Mouse (Mus musculus) kidney, postnatal 0 days (tissue): ENCODE results near the gene Ppp1cc. TPM values are rescaled to one million over a fixed set of nuclear protein-coding genes. Genes with fewer than 3 reads are reported as not detected.
A peak's percentile ranks its signal among the peaks of the same experiment; 100 is the strongest.
"Not testable (repeated sequence)": the region's sequence is repeated elsewhere in the genome, so short reads cannot be mapped to it uniquely, and the experiment has no call there.

Experiments
- ATAC-seq: fragments of 200-750 bp; cut with Nextera tagmentation; replicated peaks from 2 replicates; pipeline ENCODE4 v1.8.0; 2017; ENCODE audit warnings: low read depth, moderate number of reproducible peaks, moderate TSS enrichment, moderate library complexity; ENCODE audit not compliant: low FRiP score
- DNase-seq: peaks from one replicate; pipeline ENCODE4 v3.0.0-alpha.2; 2016; ENCODE audit warnings: low spot score
- H3K27ac ChIP-seq: fragments of 300-500 bp; sonication (generic); 2 replicates; pipeline ENCODE4 v1.5.1; 2014; ENCODE audit warnings: mild to moderate bottlenecking
- H3K27me3 ChIP-seq: fragments of 300-500 bp; sonication (generic); 2 replicates; pipeline ENCODE4 v1.6.1; 2014; ENCODE audit warnings: low read length, mixed read lengths; ENCODE audit not compliant: insufficient read depth
- H3K36me3 ChIP-seq: fragments of 300-500 bp; sonication (generic); 2 replicates; pipeline ENCODE4 v1.6.1; 2014; ENCODE audit warnings: low read length, mixed read lengths; ENCODE audit not compliant: insufficient read depth
- H3K4me1 ChIP-seq: fragments of 300-500 bp; sonication (generic); replicated peaks from 2 replicates; pipeline ENCODE4 v1.6.1; 2014; ENCODE audit warnings: antibody characterized with exemption, low read length, mixed read lengths; ENCODE audit not compliant: insufficient read depth
- H3K4me2 ChIP-seq: fragments of 300-500 bp; sonication (generic); 2 replicates; pipeline ENCODE4 v1.6.1; 2014; ENCODE audit warnings: mild to moderate bottlenecking, low read length, moderate library complexity, mixed read lengths
- H3K4me3 ChIP-seq: fragments of 300-500 bp; sonication (generic); replicated peaks from 2 replicates; pipeline ENCODE4 v1.5.1; 2014; ENCODE audit warnings: low read depth, low read length
- H3K9ac ChIP-seq: fragments of 300-500 bp; sonication (generic); 2 replicates; pipeline ENCODE4 v1.6.1; 2014; ENCODE audit warnings: low read depth, low read length
- H3K9me3 ChIP-seq: fragments of 300-500 bp; sonication (generic); replicated peaks from 2 replicates; pipeline ENCODE4 v1.6.1; 2016; ENCODE audit warnings: low read length, inconsistent platforms, mixed read lengths
- CTCF ChIP-seq: IDR thresholded peaks from 2 replicates; pipeline ENCODE4 v1.5.1; 2016; ENCODE audit warnings: antibody characterized with exemption, low read depth, mild to moderate bottlenecking, moderate library complexity
- WGBS: fragments of 180-500 bp; shearing (Covaris S2); extraction: QIAGEN DNeasy Blood & Tissue Kit; methylation state at CpG from one replicate; pipeline ENCODE4 v1.1.7; 2014; 5-methylcytosine and 5-hydroxymethylcytosine counted together
- polyA plus RNA-seq: library from polyadenylated mRNA; unstranded; fragments of >200 nt; fragmentation: Nextera tagmentation; extraction: Ambion mirVana; gene quantifications from 2 replicates; pipeline ENCODE4 v1.2.1, GENCODE M21; 2015

Ppp1cc gene
- polyA plus RNA-seq, 1 experiment from 2014 or later: 220 TPM

DNA sequence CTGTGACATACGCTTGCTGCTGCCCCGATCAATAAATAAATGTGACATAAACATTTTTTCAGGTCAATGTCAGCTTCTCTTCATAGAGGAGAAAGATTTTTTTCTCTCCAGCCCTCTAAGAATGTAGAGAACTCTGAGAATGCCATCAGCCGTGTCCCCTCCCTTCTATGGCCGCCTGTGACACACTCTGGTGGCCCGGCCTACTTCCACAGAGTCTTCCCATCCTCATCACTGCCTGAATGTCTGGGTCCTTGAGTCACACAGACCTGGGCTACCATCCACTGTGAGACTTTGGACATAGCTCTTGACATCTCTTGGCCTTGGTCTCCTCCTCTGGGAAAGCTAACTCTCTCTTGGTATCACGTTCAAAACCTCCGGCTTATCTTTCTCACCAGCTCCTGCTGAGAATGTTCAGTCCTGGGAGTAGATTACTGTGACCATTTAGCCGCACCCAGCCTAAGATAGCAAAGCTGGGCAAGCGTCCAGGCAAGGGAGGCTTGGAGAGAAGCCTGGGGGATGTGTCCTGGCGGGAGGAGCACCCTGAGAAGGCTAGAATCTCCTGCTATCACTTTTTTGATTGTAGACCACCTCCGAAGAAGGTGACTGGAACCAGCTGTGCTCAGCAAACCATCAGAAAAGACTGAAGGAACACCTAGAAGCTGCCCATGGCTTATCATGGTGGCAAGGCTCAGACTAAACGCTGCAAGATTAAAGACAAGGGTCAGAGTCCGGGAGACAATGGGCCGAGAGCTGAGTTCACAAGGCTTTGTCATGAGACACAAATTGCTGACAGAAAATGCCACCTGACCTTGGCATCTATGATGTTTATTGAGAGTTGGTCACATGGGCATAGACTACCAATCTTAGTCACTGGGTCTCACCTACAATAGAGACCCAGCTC is 21.3 kb upstream of the Ppp1cc start:
- ATAC-seq (no peak), DNase-seq (no peak)
- no peak for TF ChIP-seq CTCF
- Histone ChIP-seq H3K4me3 (no peak overlapping the region), H3K9me3 (no peaks in the 10 kb centered on the region), H3K36me3 (no peaks in the 10 kb centered on the region), H3K4me1 (peaks cover 7% of the 10 kb centered on the region; the same call in 1 of the 2 replicates), H3K27ac (no peak overlapping the region), H3K9ac (no peak overlapping the region), H3K27me3 (no peaks in the 10 kb centered on the region), H3K4me2 (no peak overlapping the region)
- WGBS: 63% methylated on average over 14 of the region's 14 CpGs

DNA sequence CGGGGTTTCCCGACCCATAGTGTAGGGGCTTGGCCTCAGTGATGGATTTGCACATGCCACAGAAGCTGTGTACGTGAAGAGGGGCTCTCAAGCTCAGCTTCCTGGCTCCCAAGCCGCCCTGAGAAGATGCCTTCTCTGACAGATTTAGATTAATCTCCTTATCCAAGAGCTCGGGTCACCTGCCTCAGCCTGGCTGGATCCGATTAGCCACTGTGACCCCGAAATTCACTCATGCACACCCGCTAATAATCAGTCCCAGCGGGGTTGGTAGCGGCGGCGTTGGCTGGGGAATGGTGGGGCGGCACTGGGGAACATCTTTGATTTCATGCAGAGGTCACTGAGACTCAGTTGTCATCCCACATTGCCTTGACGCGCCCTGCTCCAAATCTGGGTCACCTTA is 19.2 kb upstream of the Ppp1cc start:
- ATAC-seq (no peak), DNase-seq (no peak)
- Histone ChIP-seq H3K9ac (no peak overlapping the region), H3K4me3 (no peak overlapping the region), H3K27me3 (no peaks in the 10 kb centered on the region), H3K9me3 (no peaks in the 10 kb centered on the region), H3K4me2 (no peak overlapping the region), H3K4me1 (peaks cover 4% of the 10 kb centered on the region; the same call in 1 of the 2 replicates), H3K36me3 (no peaks in the 10 kb centered on the region), H3K27ac (no peak overlapping the region)
- no peak for TF ChIP-seq CTCF
- 69% methylated on average over 15 of the region's 15 CpGs for WGBS

DNA sequence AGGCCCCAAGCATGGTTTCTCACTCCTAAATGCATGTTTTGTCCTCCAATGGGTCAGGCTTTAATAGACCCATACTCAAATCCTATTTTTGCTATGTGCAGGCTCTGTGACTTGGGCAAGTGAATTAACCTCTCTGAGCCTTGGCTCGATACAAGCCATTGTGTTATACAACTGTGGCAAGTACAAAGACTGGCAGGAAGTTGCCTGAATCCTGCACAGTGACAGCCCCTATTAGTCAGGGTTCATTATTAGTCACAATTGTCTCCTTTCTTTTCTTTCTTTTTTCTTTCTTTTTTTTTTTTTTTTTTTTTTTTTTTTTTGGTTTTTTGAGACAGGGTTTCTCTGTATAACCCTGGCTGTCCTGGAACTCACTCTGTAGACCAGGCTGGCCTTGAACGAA is 18.3 kb upstream of the Ppp1cc start:
- H3K27me3 ChIP-seq, H3K9me3 ChIP-seq, H3K4me2 ChIP-seq, H3K4me1 ChIP-seq, H3K36me3 ChIP-seq, H3K27ac ChIP-seq, ATAC-seq, H3K4me3 ChIP-seq, H3K9ac ChIP-seq, DNase-seq: not testable (repeated sequence)
- 84% methylated on average over 2 of the region's 2 CpGs for WGBS

DNA sequence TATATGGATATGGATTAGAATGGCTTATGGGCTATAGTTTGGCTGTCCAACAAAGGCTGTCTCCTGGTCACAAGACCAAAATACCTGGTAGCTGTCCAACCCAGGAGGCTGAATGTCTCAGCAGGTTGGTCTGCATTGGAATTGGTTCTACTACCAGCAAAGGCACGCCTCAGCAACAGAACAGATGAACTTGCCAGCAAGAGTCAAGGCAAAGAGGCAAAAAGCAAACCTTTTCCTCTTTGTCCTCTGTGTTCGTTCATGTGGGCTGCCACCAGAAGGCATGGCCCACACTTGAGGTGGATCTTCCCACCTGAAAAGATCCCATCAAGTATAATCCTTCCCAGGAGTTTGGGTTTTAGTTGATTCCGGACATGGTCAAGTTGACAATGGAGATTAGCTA is 17.4 kb upstream of the Ppp1cc start, which contains the start of gene Ccdc63:
Gene Ccdc63, minus strand, starts transcription at position 101 of the 400 bp plus-strand sequence.
- no peaks in the 10 kb centered on the region for H3K9me3 ChIP-seq
- H3K36me3 ChIP-seq: no peaks in the 10 kb centered on the region
- DNase-seq (no peak), ATAC-seq (no peak)
- no peak for TF ChIP-seq CTCF
- H3K27me3 ChIP-seq: no peaks in the 10 kb centered on the region
- no peak within 1 kb of the TSS for H3K4me3 ChIP-seq
- no peak within 1 kb of the TSS for H3K27ac ChIP-seq
- no peak within 1 kb of the TSS for H3K4me2 ChIP-seq
- H3K9ac ChIP-seq: no peak within 1 kb of the TSS
- WGBS: 95% methylated on average over 3 of the region's 3 CpGs
- peaks cover 4% of the 10 kb centered on the region; the same call in 1 of the 2 replicates for H3K4me1 ChIP-seq

DNA sequence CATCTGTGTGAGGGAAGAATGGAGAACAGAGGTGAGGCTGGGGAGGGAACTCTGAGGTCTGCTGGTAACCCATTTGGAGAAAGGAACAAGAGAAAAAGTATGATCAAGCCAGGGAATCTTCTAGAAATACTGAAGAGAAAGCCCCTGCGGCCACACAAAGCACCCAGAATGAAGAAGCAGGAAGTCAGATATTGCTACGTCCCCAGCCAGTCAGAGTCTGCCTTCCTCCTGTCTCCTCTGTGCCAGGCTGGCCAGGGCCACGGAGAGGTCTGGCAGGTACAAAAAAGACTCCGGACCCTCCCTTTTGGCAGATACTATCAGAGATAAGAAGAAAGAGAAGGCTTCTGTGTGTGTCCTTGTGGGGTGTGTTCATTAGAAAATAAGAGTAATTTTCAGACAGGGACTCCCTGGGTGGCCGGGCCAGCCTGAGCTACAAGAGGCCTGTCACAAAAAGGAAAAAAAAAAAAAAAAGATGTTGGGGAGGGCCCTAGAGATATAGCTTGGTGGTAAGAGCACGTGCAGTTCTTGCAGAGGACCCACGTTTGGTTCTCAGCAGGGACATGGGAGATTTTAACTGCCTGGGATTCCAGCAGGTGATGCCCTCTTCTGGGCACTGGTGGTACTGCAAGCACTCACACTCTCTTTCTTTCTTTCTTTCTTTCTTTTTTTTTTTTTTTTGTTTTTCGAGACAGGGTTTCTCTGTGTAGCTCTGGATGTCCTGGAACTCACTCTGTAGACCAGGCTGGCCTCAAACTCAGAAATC is 15.7 kb upstream of the Ppp1cc start:
- H3K9ac ChIP-seq: no peak overlapping the region
- H3K36me3 ChIP-seq: no peaks in the 10 kb centered on the region
- TF ChIP-seq CTCF: peak; percentile 77
- ATAC-seq (no peak), DNase-seq (no peak)
- H3K27me3 ChIP-seq: no peaks in the 10 kb centered on the region
- H3K9me3 ChIP-seq: no peaks in the 10 kb centered on the region
- no peak overlapping the region for H3K4me2 ChIP-seq
- no peak overlapping the region for H3K4me3 ChIP-seq
- no peaks in the 10 kb centered on the region for H3K4me1 ChIP-seq
- no peak overlapping the region for H3K27ac ChIP-seq
- WGBS: 56% methylated on average over 8 of the region's 8 CpGs

DNA sequence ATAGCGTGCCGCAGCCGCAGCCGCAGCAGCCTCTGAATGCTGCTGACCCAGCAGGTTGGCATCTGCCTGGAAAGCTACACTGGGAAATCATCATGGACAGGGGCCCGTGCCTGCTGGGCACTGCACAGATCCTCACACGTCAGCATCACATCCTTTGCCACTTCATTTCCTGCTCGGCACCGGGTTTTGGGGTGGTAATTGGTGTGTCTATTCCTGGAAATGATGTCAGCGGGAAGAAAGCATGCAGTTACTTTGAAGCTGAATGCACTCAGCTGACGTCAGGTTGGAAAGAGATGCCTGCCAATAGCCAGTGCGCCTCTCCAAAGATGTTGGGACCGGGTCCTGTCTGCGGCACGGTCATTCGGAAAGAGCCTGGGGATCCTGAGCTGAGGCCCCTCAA is 14.5 kb upstream of the Ppp1cc start:
- ATAC-seq (no peak), DNase-seq (no peak)
- 81% methylated on average over 15 of the region's 15 CpGs for WGBS
- Histone ChIP-seq H3K4me3 (no peak overlapping the region), H3K36me3 (no peaks in the 10 kb centered on the region), H3K9ac (no peak overlapping the region), H3K27ac (no peak overlapping the region), H3K27me3 (no peaks in the 10 kb centered on the region), H3K4me2 (no peak overlapping the region), H3K9me3 (no peaks in the 10 kb centered on the region), H3K4me1 (no peaks in the 10 kb centered on the region)
- no peak for TF ChIP-seq CTCF
